Mouse (Mus musculus): ENCODE measurements at regions not wholly inside any gene's neighbourhood (a gene's known extent, or its start where the extent isn't known, plus 50 kb on each side); places are given as distances from the start of the nearest gene placed in this dataset.
"Not testable (repeated sequence)": the region's sequence is repeated elsewhere in the genome, so short reads cannot be mapped to it uniquely, and the experiment has no call there.

DNA sequence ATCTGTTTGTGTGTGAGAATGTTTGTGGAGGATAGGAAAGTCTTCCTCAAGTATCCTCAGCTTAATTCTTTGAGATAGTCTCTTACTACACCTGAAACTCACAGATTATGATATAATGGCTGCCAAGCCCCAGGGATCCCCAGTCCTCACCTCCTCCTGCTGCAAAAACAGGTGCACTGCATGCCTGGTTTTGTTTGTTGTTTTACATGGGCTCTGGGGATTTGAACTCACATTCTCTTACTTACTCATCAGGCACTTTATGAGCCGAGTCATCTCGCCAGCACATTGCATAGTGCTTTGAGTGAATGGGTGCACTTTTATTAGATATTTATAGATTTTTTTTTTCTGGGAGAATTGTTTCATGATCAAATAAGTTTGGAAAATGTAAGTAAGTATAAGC, 56.3 kb downstream of the Mterf1b start:
- DNase-seq = no peak

DNA sequence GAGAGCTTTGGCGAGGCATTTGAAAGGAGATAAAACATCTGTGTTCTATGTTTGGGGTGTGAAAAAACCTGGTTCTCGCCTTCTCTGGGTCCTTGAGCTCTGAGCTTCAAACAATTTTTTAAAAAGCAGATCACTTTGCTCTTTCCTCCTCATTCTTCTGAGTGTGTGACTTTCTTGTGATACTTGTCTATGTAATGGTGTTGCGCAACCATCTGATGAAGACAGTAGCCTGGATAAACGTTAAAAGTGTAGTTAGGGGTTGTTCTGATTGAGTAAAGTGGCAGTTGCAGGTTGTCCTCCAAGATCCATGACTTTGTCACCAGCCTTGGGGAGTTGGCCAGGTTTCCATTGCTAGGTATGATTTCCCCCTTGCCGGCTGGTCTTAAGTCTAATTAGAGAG, 62.1 kb downstream of the Mterf1b start:
- DNase-seq = not testable (repeated sequence)

- DNase-seq = no peak
Observed at GRCm38 (mm10) chr5:4257048-4257750, 65.0 kb downstream of the Mterf1b start.

DNA sequence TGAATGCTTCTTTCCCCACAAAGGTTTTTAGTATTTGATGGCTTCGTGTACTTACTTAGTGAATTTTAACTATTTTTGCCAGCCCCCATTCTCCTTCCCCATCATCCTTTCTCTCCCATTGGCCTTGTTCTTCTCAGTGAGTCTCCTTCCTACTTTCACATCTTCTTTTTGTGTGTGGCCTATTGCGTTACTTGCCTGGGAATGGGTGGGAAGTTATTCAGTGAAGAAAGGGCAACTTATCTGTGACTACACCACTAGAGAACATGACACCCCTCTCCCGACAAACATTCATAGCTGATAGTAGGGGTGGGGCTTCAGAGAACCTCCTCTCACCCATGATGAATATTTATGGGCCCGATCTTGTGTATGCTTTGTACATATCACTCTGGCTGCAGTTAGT, 67.1 kb downstream of the Mterf1b start:
- no peak for DNase-seq

DNA sequence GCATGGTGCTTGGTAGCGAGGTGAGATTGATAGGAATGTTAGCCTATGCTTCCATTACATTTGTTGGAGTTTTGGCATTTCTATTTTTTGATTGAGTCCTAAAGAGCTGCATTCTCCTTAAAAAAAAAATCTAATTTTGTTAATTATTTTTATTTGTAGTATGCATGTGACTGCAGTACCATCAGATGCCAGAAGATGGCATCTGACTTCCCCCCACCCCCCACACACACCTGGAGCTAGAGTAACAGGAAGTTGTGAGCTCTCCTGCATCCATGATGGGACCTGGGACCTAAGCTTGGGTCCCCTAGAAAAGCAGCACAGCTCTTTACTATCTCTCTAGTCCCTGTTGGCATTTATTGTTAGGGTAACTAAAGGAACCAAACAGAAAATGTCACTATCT, 70.5 kb downstream of the Mterf1b start:
- DNase-seq = peak; percentile 6

DNA sequence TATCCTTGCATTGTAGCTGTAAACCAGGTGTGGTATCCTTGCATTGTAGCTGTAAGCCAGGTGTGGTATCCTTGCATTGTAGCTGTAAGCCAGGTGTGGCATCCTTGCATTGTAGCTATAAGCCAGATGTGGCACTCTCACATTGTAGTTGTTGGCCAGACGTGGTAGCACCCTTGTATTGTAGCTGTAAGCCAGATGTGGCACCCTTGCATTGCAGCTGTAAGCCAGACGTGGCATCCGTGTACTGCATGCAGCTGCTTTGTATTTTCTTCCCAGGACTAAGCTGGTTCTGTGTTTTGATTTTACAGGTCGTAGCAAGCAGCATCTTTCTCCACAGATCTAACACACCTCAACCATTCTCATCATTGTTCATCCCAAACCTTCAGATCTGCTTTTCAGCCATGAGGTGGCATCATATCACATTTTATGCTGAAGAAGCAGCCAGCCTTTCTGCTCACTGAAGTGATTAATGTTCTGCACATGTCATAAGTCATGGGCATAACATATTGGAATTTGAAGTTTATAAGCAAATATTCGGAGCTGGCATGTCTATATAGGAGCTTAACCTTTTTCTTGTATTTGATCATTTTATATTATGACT, 71.5 kb downstream of the Mterf1b start:
- peak; percentile 7 for DNase-seq

- DNase-seq = no peak
Observed at GRCm38 (mm10) chr5:4267717-4268116, 75.5 kb downstream of the Mterf1b start.

GRCm38 (mm10) chr5:4273001-4273400, 80.8 kb downstream of the Mterf1b start:
- peak; percentile 5 for DNase-seq

- DNase-seq = peak; percentile 9
Observed at GRCm38 (mm10) chr5:4303616-4304015, 111.4 kb downstream of the Mterf1b start.

- no peak for DNase-seq
Observed at GRCm38 (mm10) chr5:4304201-4304600, 112.0 kb downstream of the Mterf1b start.

DNA sequence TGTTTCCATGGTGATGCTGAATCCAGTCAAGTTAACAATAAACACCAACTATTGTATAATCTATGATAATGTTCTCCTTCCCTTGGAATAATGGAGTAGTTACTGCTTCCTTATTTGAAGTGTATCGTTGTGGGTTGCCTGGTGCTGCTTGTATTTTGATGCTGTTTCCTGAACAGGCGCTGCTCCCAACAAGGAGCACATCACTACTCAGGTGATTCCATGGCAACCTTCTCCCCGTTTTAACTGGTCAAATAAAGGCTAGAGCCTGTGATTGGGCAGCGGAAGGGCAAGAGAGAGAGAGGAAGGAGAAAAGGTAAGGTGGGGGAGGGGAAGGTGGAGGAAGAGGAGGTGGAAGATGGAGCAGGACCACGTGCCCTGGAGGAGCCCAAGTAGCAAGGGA, 116.3 kb downstream of the Mterf1b start:
- DNase-seq = no peak

- DNase-seq = no peak
Observed at GRCm38 (mm10) chr5:4311169-4311568, 119.0 kb downstream of the Mterf1b start.

GRCm38 (mm10) chr5:4311599-4311998, 119.4 kb downstream of the Mterf1b start:
- DNase-seq = no peak

DNA sequence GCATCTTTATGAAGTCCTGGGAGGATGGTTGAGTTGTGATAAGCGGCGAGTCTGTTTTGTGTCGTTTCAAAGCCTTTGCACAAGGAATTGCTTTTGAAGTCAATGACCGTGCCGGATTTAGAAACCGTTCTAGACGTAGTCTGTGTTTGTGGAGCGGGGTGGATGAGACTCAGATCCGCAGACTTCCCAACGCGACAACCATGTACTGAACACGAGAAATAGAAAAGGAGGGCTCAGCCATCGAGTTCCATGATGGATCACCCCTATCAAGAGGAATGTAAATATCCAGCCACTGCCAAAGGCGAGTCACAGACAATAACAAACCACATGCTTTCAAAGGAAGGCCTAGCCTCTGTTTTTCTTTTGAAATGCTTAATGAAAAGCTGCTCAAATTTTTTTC, 120.5 kb downstream of the Mterf1b start:
- no peak for DNase-seq

- no peak for DNase-seq
Observed at GRCm38 (mm10) chr5:4322634-4323386, 130.6 kb downstream of the Mterf1b start.

DNA sequence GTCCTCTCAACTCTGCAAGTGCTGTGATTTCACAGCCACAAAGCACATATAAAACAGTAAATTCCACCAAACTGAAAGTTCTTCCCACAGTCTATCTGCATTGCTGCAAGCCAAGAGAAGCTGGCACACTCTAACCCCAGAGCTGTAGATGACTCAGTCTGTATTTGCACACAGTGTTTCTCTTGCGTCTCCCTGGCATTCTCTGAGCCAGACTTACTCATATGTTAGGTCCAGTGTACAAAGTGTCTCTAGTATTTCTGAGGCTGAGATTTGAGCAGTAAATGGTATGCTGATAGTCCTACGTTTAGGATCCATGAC, 131.2 kb downstream of the Mterf1b start:
- DNase-seq = peak; percentile 16

GRCm38 (mm10) chr5:4325813-4326212, 133.6 kb downstream of the Mterf1b start:
- DNase-seq = no peak

GRCm38 (mm10) chr5:4326309-4327014, 134.3 kb downstream of the Mterf1b start:
- no peak for DNase-seq

DNA sequence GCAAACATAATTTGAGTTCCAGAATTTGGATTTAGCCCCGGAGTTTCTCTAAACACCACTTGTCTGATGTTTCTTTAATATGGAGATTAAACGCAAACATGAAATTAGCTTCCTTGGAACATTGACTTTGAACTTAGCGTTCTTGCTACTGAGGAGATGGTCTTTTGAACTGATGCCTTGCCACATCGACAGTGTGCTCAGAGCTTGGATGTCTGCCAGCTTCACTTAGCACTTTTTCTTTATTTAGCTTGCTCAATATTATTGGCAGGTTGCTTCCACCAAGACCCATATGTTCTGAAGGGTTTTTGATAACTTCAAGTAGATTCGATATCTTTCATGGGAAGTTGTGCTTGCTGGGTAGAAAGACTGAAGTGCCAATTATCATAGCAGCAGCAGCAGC, 143.5 kb downstream of the Mterf1b start:
- DNase-seq = no peak

DNA sequence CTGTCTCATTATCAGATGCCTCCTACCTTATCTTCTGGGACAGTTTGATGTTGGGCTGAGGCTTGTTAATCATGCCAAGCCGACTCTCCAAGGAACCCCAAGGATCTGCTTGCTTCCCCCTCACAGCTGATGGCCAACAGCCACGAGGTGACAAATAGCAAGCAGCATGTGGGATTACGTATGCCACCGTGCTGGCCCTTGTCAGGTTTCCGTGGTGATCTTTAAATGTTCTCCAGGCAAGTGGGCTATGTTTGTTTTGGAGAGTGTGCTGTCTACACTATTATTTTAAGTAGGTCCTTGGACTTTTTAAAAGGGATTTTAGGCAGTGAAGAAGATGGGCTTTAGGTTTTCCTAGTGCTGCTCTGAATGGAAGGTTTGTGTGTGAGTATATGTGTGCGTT, 149.8 kb downstream of the Mterf1b start:
- DNase-seq = no peak

DNA sequence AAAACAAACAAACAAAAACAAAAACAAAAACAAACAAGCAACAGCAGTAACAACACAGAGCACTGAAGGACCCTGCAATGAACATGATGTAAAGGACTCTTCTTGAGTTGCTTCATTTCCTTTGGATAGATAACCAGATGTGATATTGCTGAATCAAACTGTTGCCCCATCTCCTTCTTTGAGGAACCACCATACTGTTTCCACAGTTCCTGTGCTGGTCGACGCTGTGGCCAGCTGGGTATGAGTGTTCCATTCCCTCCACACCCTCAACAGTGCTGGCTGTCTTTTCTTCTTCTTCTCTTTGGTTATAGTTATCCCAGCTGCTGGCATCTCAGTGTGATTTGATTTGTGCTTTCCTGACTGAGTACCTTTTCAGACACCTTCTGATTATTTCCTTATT, 152.3 kb downstream of the Mterf1b start:
- DNase-seq = no peak

DNA sequence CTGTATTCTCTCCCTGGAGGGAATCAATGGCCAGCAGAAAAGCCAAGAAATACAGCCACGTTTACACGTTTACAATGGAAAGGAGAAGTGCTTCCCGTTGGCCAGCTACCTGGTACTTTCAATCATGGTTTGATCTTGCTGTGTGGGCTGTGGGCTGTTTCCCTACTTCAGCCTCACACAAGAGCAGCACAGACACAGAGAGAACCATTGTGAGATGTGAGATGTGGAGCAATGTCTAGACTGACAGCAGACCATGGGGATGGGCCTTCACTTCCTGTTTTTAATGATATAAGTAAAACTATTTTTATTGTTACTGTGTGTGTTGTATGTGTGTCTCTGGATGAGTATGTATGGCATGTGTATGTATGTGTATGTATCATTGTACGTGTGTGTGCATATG, 156.2 kb downstream of the Mterf1b start:
- DNase-seq = no peak

- DNase-seq = no peak
Observed at GRCm38 (mm10) chr5:4349943-4350342, 157.8 kb downstream of the Mterf1b start.

Data from adrenal gland, postnatal 14 days (tissue).